Mouse (Mus musculus) spleen, postnatal 10 days (tissue): ENCODE results near the gene Rnf17.

ENCODE experiments used
- DNase-seq, 2 experiments: peaks; one replicate each; pipeline ENCODE4 v3.0.0; 2021 to 2022; ENCODE audit warnings: low spot score in 2 of 2

Rnf17 gene

GRCm38 (mm10) chr14:56512084-56512483 lies 109.7 kb downstream of the Rnf17 start:
- peak in 1 of 2 experiments; percentile 21 for DNase-seq

DNA sequence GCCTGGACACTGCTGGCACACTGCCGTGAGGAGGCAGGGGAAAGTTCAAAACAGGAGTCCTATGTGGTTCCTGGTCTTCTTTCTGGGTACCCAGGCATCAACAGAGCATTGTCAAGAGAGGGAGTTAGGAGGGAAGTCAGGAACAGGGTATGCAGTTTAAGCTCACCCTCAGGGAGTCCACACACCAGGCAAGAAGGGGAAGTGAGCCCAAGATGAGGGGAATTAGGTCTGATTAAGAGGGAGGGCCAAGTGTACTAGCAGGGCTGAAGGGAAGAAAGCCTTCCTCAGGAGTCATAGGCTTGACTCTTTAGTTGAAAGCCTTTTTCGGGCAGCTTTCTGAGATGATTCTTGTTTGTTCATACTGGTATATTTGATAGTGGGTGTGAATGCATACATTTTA lies 112.4 kb downstream of the Rnf17 start:
- DNase-seq: no peak

DNA sequence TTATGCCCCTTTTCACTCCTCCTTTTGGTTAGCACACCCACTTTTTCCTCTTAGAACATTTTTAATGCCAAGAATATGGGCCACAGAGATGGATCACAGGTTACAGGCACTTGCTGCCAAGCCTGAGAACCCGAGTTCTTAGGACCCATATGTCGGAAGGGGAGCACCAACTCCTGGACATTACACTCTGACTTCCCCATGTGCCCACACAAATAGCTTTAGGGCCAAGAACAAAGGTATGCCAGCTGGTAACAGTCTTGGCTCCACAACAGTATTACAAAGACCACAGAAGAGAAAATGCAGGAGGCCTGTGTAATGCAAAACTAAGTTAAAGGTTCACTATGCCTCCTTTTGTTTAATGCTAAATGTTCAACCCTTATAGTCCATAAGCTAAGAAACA lies 128.4 kb downstream of the Rnf17 start:
- DNase-seq: no peak

- DNase-seq: no peak
These were observed 142.6 kb downstream of the Rnf17 start for GRCm38 (mm10) chr14:56544946-56545345.

DNA sequence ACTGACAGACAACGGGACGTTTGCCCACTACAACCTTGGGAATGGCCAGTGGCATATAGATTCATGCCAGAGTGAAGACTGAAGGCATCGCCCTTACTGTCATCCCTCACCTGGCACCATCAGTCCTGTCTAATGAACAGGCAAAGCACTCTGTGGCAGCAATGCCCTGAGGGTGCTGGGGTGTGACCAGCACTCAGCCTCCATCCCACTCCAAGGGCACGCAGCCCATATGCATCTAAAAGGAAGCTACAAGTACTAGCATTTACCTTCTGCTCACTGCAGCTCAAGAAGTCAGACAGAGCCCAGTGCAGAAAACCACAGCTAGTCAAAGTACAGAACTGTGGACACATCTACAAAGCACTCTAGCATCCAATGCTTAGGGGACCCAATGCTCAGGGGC lies 143.1 kb downstream of the Rnf17 start:
- DNase-seq: no peak

DNA sequence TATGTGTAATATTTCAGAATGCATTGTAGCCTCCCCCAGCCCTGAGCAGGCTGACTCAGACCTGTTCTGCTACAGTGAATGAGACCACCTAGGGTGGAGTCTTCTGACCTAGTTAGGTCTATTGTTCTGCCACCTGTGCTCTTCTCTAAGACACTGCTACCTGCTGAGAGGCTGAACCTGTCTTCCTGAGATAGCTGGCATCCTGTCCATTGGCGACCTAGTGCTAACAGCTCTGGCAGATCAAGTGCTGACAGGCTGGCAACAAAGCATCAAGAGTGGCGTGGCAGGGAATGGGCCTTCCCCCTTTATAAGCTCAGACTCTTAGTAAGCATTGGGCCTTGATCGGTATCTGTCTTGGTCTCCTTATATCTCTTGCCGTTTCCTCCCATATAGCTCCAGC lies 148.6 kb downstream of the Rnf17 start:
- DNase-seq: no peak

DNA sequence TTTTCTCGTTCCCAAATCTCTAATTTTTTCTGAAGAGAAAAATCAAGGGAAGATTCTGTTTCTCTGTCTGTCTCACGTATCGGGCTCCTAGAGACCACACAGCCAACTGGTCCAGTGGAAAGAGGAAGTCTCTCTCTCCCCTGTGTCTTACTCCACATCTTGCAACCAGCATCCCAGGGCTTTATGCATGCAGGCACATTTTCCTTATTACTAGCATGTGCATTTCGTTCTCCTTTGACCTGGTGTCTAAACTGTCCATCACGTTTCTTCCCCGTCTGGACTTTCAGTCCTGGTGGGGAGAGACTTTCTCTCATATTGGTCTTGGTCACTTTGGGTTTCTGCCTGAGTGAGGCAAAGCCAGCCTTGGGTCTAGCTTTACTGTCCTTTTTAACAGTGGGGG lies 150.5 kb downstream of the Rnf17 start:
- no peak for DNase-seq

DNA sequence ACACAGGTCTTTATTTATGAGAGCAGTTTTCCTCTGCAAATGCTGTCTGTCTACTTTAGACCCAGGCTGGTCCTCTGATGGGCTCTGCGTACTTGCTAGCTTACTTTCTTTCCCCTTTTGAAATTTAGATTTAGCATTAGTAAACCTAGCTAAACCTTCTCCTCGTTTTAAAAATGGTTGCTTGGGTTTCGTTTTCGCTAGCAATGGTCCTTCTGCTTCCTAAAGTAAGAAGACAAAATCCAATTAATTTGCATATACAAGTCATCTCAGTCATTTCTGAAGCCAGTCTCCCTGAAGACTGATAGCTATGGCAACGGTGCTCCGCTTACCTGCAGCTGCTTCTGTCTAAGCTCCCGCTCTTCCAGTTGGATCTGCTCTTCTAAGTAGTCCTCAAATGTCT lies 150.9 kb downstream of the Rnf17 start:
- DNase-seq: no peak

- DNase-seq: no peak
These were observed 152.3 kb downstream of the Rnf17 start for GRCm38 (mm10) chr14:56554716-56555115.

GRCm38 (mm10) chr14:56559134-56559533 lies 156.8 kb downstream of the Rnf17 start:
- DNase-seq: peak in 1 of 2 experiments; percentile 5

DNA sequence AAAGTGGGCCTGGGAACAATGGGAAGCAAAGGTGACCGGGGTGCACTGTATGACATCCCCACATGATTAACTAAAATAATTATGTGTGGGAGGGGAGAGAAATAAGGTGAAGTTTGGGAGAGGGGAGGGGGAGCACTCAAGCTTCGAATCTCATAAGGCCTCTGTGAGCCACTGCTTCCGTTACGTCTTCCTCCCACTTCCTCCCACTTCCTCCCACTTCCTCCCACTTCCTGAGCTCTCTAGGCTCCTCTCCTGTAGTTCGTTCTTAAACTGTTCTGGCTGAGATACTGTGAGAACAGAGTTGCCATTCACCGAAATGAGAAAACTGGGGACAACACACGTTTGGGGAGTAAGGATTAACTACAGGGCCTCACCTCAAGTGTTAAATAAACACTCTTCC lies 165.1 kb downstream of the Rnf17 start:
- no peak for DNase-seq

GRCm38 (mm10) chr14:56569041-56569440 lies 166.7 kb downstream of the Rnf17 start:
- no peak for DNase-seq

- peak; percentile 88 to 96 for DNase-seq
These were observed 169.1 kb downstream of the Rnf17 start for GRCm38 (mm10) chr14:56571310-56572093.

DNA sequence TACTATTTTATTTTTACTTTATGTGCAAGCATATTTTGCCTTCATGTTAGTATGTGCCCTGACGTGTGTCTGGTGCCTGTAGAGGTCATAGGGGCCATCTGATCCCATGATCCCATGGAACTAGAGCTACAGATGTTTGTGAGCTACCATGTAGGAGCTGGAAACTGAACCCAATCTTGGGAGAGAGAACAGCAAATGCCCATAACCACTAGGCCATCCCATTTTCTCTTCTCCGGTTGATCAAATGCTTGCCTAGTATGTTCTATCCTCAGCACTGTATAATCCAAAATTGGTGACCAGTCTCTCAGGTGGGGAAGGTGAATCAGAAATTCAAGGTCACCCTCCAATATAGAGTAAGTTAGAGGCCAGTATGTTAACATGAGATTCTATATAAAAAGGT lies 170.2 kb downstream of the Rnf17 start:
- DNase-seq: no peak
